Mouse (Mus musculus): Measurements from ENCODE around the gene Fam222a. TPM values are rescaled to one million over a fixed set of nuclear protein-coding genes. Genes with fewer than 3 reads are reported as not detected.

The Fam222a gene
- polyA plus RNA-seq, 1 experiment from 2014 or later: 8.3 TPM

- H3K9ac ChIP-seq: no peak overlapping the region
- peaks cover 13% of the 10 kb centered on the region for H3K27me3 ChIP-seq
- H3K36me3 ChIP-seq: no peaks in the 10 kb centered on the region
- 32% methylated on average over 3 of the region's 3 CpGs for WGBS
- no peak overlapping the region for H3K27ac ChIP-seq (replicated peaks)
- H3K4me1 ChIP-seq (replicated peaks): peaks cover 20% of the 10 kb centered on the region
- H3K4me2 ChIP-seq: no peak overlapping the region
- H3K9me3 ChIP-seq: no peaks in the 10 kb centered on the region
- ATAC-seq (ENCODE audit: low FRiP score, low read depth): no peak
- no peak overlapping the region for H3K4me3 ChIP-seq
Measured at GRCm38 (mm10) chr5:114651449-114651848, 83.6 kb downstream of the Fam222a start.

- WGBS: 81% methylated on average over 15 of the region's 15 CpGs
- Histone ChIP-seq H3K36me3 (no peaks in the 10 kb centered on the region), H3K27me3 (peaks cover 35% of the 10 kb centered on the region), H3K9ac (no peak overlapping the region), H3K4me3 (no peak overlapping the region), H3K27ac (replicated peaks) (no peak overlapping the region), H3K4me2 (no peak overlapping the region), H3K4me1 (replicated peaks) (peaks cover 20% of the 10 kb centered on the region), H3K9me3 (no peaks in the 10 kb centered on the region)
- ATAC-seq (ENCODE audit: low FRiP score, low read depth): no peak
Measured at GRCm38 (mm10) chr5:114653656-114654437, 86.0 kb downstream of the Fam222a start.

GRCm38 (mm10) chr5:114655721-114656120, 87.9 kb downstream of the Fam222a start:
- H3K9me3 ChIP-seq: no peaks in the 10 kb centered on the region

GRCm38 (mm10) chr5:114656305-114656704, 88.5 kb downstream of the Fam222a start:
- H3K4me3 ChIP-seq: no peak overlapping the region
- H3K4me2 ChIP-seq: no peak overlapping the region
- no peak for ATAC-seq (ENCODE audit: low FRiP score, low read depth)
- H3K9me3 ChIP-seq: no peaks in the 10 kb centered on the region
- H3K9ac ChIP-seq: no peak overlapping the region
- peaks cover 10% of the 10 kb centered on the region for H3K4me1 ChIP-seq (replicated peaks)
- H3K27me3 ChIP-seq: peaks cover 42% of the 10 kb centered on the region
- no peak overlapping the region for H3K27ac ChIP-seq (replicated peaks)
- no peaks in the 10 kb centered on the region for H3K36me3 ChIP-seq
- 81% methylated on average over 7 of the region's 7 CpGs for WGBS

More at GRCm38 (mm10) chr5:114655721-114656120, 87.9 kb downstream of the Fam222a start:
- Histone ChIP-seq H3K4me1 (replicated peaks) (peaks cover 16% of the 10 kb centered on the region), H3K36me3 (no peaks in the 10 kb centered on the region), H3K27me3 (peaks cover 42% of the 10 kb centered on the region), H3K4me2 (no peak overlapping the region), H3K27ac (replicated peaks) (no peak overlapping the region), H3K4me3 (no peak overlapping the region), H3K9ac (no peak overlapping the region)
- ATAC-seq (ENCODE audit: low FRiP score, low read depth): no peak
- 89% methylated on average over 5 of the region's 5 CpGs for WGBS

- H3K27ac ChIP-seq (replicated peaks): no peak overlapping the region
- H3K4me1 ChIP-seq (replicated peaks): peaks cover 10% of the 10 kb centered on the region
- ATAC-seq (ENCODE audit: low FRiP score, low read depth): no peak
- no peaks in the 10 kb centered on the region for H3K9me3 ChIP-seq
- peak overlapping the region; percentile 78 for H3K4me2 ChIP-seq
- H3K9ac ChIP-seq: no peak overlapping the region
- WGBS: 20% methylated on average over 10 of the region's 10 CpGs
- H3K4me3 ChIP-seq: no peak overlapping the region
- no peaks in the 10 kb centered on the region for H3K36me3 ChIP-seq
- peaks cover 42% of the 10 kb centered on the region for H3K27me3 ChIP-seq
Measured at GRCm38 (mm10) chr5:114657426-114657825, 89.6 kb downstream of the Fam222a start.

- Histone ChIP-seq H3K27me3 (peaks cover 42% of the 10 kb centered on the region), H3K9me3 (no peaks in the 10 kb centered on the region), H3K4me2 (peak within 1 kb of the TSS; percentile 78), H3K4me3 (peak within 1 kb of the TSS; percentile 39), H3K36me3 (no peaks in the 10 kb centered on the region), H3K9ac (peak within 1 kb of the TSS; percentile 39), H3K27ac (replicated peaks) (no peak within 1 kb of the TSS), H3K4me1 (replicated peaks) (peaks cover 10% of the 10 kb centered on the region)
- WGBS: under 1% methylated on average over 43 of the region's 47 CpGs
- ATAC-seq (ENCODE audit: low FRiP score, low read depth): 0 out of 2 replicates have a peak, but pooled peaks have one; percentile 27
Measured at GRCm38 (mm10) chr5:114658255-114658654, 90.4 kb downstream of the Fam222a start, which contains the start of gene Trpv4. TSS of gene Trpv4 (minus strand) at chr5:114658421.

GRCm38 (mm10) chr5:114661029-114661428, 93.2 kb downstream of the Fam222a start:
- no peak for ATAC-seq (ENCODE audit: low FRiP score, low read depth)
- peaks cover 10% of the 10 kb centered on the region for H3K4me1 ChIP-seq (replicated peaks)
- H3K4me2 ChIP-seq: no peak overlapping the region
- no peak overlapping the region for H3K9ac ChIP-seq
- 78% methylated on average over 6 of the region's 6 CpGs for WGBS
- H3K36me3 ChIP-seq: no peaks in the 10 kb centered on the region
- H3K27me3 ChIP-seq: peaks cover 36% of the 10 kb centered on the region
- H3K27ac ChIP-seq (replicated peaks): no peak overlapping the region
- H3K9me3 ChIP-seq: no peaks in the 10 kb centered on the region
- H3K4me3 ChIP-seq: no peak overlapping the region

Other genes with a start within 250 kb of the Fam222a start
- gene Kctd10, start 187.5 kb upstream of the Fam222a start, polyA plus RNA-seq (2015; fragmentation: Nextera tagmentation; extraction: Ambion mirVana): 62.2 and 63.9 TPM in 2 replicates
- 39.6 and 41.3 TPM in 2 replicates for gene Ube3b, start 187.4 kb upstream of the Fam222a start, polyA plus RNA-seq (2015; fragmentation: Nextera tagmentation; extraction: Ambion mirVana)
- gene Mmab, start 124.0 kb upstream of the Fam222a start, polyA plus RNA-seq (2015; fragmentation: Nextera tagmentation; extraction: Ambion mirVana): 34.2 and 36.3 TPM in 2 replicates
- 74.6 and 78.0 TPM in 2 replicates for gene Mvk, start 123.7 kb upstream of the Fam222a start, polyA plus RNA-seq (2015; fragmentation: Nextera tagmentation; extraction: Ambion mirVana)
- gene Trpv4, start 90.4 kb downstream of the Fam222a start, polyA plus RNA-seq (2015; fragmentation: Nextera tagmentation; extraction: Ambion mirVana): 1.6 and 1.9 TPM in 2 replicates
- 46.6 and 48.0 TPM in 2 replicates for gene Gltp, start 123.0 kb downstream of the Fam222a start, polyA plus RNA-seq (2015; fragmentation: Nextera tagmentation; extraction: Ambion mirVana)
- 13.3 and 18.6 TPM in 2 replicates for gene Tchp, start 139.7 kb downstream of the Fam222a start, polyA plus RNA-seq (2015; fragmentation: Nextera tagmentation; extraction: Ambion mirVana)
- 35.8 and 36.2 TPM in 2 replicates for gene Ankrd13a, start 206.7 kb downstream of the Fam222a start, polyA plus RNA-seq (2015; fragmentation: Nextera tagmentation; extraction: Ambion mirVana)
- 51.2 and 52.8 TPM in 2 replicates for gene Git2, start 207.5 kb downstream of the Fam222a start, polyA plus RNA-seq (2015; fragmentation: Nextera tagmentation; extraction: Ambion mirVana)